Mouse (Mus musculus) embryonic fibroblast, embryonic 13.5 days (primary cell): ENCODE data around the gene Ccdc91. TPM values are rescaled to one million over a fixed set of nuclear protein-coding genes. Genes with fewer than 3 reads are reported as not detected.

Source experiments
- H3K27ac ChIP-seq: 2 replicates; pipeline ENCODE4 v1.5.1; 2012; ENCODE audit warnings: low read length, control low read depth, inconsistent platforms; ENCODE audit not compliant: insufficient read depth
- H3K4me1 ChIP-seq: 2 replicates; pipeline ENCODE4 v1.6.1; 2011; ENCODE audit warnings: low read length; ENCODE audit not compliant: control insufficient read depth, insufficient read depth
- H3K4me3 ChIP-seq: 2 replicates; pipeline ENCODE4 v1.5.1; 2011; ENCODE audit warnings: mild to moderate bottlenecking, control low read depth, low read length; ENCODE audit not compliant: insufficient read depth
- CTCF ChIP-seq: IDR thresholded peaks from 2 replicates; pipeline ENCODE4 v1.5.1; 2011; ENCODE audit warnings: mild to moderate bottlenecking, control low read depth, low read length, moderate library complexity, borderline replicate concordance; ENCODE audit not compliant: insufficient read depth
- POLR2A ChIP-seq: IDR thresholded peaks from 2 replicates; pipeline ENCODE4 v1.6.1; 2011; ENCODE audit warnings: low read depth, mild to moderate bottlenecking, control low read depth, low read length, moderate library complexity
- polyA plus RNA-seq: library from polyadenylated mRNA; stranded (reverse); fragments of >200 nt; gene quantifications from 2 replicates; pipeline ENCODE4 v1.2.4, GENCODE M21; 2011; ENCODE audit warnings: low read depth; ENCODE audit not compliant: missing spikeins, insufficient read length

Gene Ccdc91
- polyA plus RNA-seq, 1 experiment, result 20.5 TPM

DNA sequence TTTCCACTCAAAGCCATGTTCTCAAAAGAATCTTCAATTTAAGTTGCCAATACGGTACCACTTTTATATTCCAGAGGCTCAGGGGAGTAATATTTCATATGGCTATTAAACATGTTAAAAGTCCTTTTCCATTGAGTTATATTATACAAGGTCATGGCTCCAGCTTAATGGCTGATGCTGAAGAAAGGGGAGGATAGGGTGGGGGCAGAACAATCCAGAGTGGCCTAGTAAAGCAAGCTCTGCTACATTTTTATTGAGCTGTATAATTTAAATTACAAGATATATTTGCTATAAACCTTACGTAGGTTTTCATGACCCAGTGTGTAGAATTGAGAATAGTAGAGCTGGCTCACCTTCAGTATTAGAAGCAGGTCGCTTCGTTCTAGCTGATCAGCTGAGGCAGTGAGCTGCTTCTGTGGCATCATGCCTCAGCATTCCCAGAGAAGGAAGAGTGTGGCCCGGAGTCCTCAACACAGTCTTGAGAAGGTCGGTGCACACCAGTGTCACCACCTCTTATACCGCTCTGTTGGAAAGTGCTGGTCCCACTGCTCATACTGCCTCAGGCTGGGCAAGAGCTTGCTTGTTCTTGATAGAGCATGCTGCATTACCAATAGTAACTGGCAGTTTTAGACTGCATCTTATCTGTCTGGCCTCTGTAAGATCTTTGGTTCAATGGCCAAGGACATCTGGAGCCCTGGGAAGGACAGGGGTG lies 199.6 kb downstream of the Ccdc91 start:
- TF ChIP-seq POLR2A, result no peak
- Histone ChIP-seq H3K4me3 (no peak overlapping the region), H3K27ac (no peak overlapping the region), H3K4me1 (no peaks in the 10 kb centered on the region)

DNA sequence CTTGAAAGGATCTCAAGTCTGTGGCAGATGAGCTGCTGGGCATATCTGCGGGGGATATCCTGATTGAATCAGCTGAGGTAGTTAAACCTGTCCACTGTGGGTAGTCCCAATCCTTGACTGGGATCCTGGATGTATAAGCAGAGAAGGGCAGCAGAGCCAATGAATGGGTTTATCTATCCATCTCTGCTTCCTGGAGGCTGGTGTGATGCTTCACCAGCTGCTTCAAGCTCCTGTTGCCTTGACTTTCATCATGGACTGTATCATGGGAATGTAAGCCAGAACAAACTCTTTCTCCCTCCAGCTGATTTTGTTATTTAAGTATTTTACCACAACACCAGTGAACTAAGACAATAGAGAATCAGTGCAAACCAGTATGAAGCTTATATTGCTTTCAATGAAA lies 200.6 kb downstream of the Ccdc91 start:
- Histone ChIP-seq H3K4me1 (no peaks in the 10 kb centered on the region), H3K27ac (no peak overlapping the region), H3K4me3 (no peak overlapping the region)
- TF ChIP-seq POLR2A (no peak), CTCF (no peak)

Other genes starting within 250 kb of the Ccdc91 start
- gene Pthlh, start 211.6 kb upstream of the Ccdc91 start, polyA plus RNA-seq, result 0.42 and 0.81 TPM in 2 replicates